Mouse (Mus musculus): ENCODE measurements at regions not wholly inside any gene's neighbourhood (a gene's known extent, or its start where the extent isn't known, plus 50 kb on each side); places are given as distances from the start of the nearest gene placed in this dataset.

GRCm38 (mm10) chr13:101553131-101553549 is 214.9 kb downstream of the Pik3r1 start:
- no peak for TF ChIP-seq CTCF (IDR thresholded peaks at IDR 0.05)
- TF ChIP-seq EP300 (IDR thresholded peaks at IDR 0.05): no peak
